Mouse (Mus musculus): Measurements from ENCODE around the gene Apol8.

GRCm38 (mm10) chr15:77788356-77788755 is 31.6 kb upstream of the Apol8 start:
- TF ChIP-seq CTCF (conservative IDR thresholded peaks at IDR 0.05; ENCODE audit: low read length) (no peak), POU5F1 (IDR thresholded peaks at IDR 0.05; ENCODE audit: borderline replicate concordance, low read length) (no peak), NANOG (IDR thresholded peaks at IDR 0.05; ENCODE audit: borderline replicate concordance, low read length) (no peak)
